Mouse (Mus musculus): ENCODE data around the gene Il22. TPM values are rescaled to one million over a fixed set of nuclear protein-coding genes. Genes with fewer than 3 reads are reported as not detected.

Gene Il22
- not detected for polyA plus RNA-seq (2015; fragmentation: Illumina TruSeq; extraction: RNeasy Lipid Tissue Mini Kit (QIAGEN cat#74804); ENCODE audit: low read depth, low replicate concordance)

GRCm38 (mm10) chr10:118204642-118205041, at the start of gene Il22:
Il22 (plus strand) TSS chr10:118204942.

GRCm38 (mm10) chr10:118240680-118241079, 35.9 kb downstream of the Il22 start, which contains the start of gene Gm32717:
Gm32717 (minus strand) TSS chr10:118240780.

GRCm38 (mm10) chr10:118258388-118258787, 53.6 kb downstream of the Il22 start, which contains the start of gene Gm32802:
Gm32802 (plus strand) TSS chr10:118258688.

Other genes starting within 250 kb of the Il22 start
- 9.3 TPM for gene Mdm1, start 63.1 kb upstream of the Il22 start, polyA plus RNA-seq (2015; fragmentation: Illumina TruSeq; extraction: RNeasy Lipid Tissue Mini Kit (QIAGEN cat#74804); ENCODE audit: low read depth, low replicate concordance)
- gene Gm32717, start 35.8 kb downstream of the Il22 start, polyA plus RNA-seq (2015; fragmentation: Illumina TruSeq; extraction: RNeasy Lipid Tissue Mini Kit (QIAGEN cat#74804); ENCODE audit: low read depth, low replicate concordance), result not detected
- gene Gm32802, start 53.7 kb downstream of the Il22 start, polyA plus RNA-seq (2015; fragmentation: Illumina TruSeq; extraction: RNeasy Lipid Tissue Mini Kit (QIAGEN cat#74804); ENCODE audit: low read depth, low replicate concordance), result not detected
- not detected for gene Iltifb, start 90.1 kb downstream of the Il22 start, polyA plus RNA-seq (2015; fragmentation: Illumina TruSeq; extraction: RNeasy Lipid Tissue Mini Kit (QIAGEN cat#74804); ENCODE audit: low read depth, low replicate concordance)
- not detected for gene Gm9040, start 122.0 kb downstream of the Il22 start, polyA plus RNA-seq (2015; fragmentation: Illumina TruSeq; extraction: RNeasy Lipid Tissue Mini Kit (QIAGEN cat#74804); ENCODE audit: low read depth, low replicate concordance)
- not detected for gene Gm9044, start 127.5 kb downstream of the Il22 start, polyA plus RNA-seq (2015; fragmentation: Illumina TruSeq; extraction: RNeasy Lipid Tissue Mini Kit (QIAGEN cat#74804); ENCODE audit: low read depth, low replicate concordance)
- gene Gm9045, start 132.9 kb downstream of the Il22 start, polyA plus RNA-seq (2015; fragmentation: Illumina TruSeq; extraction: RNeasy Lipid Tissue Mini Kit (QIAGEN cat#74804); ENCODE audit: low read depth, low replicate concordance), result not detected
- gene Gm9046, start 138.3 kb downstream of the Il22 start, polyA plus RNA-seq (2015; fragmentation: Illumina TruSeq; extraction: RNeasy Lipid Tissue Mini Kit (QIAGEN cat#74804); ENCODE audit: low read depth, low replicate concordance), result not detected
- not detected for gene Gm9048, start 143.7 kb downstream of the Il22 start, polyA plus RNA-seq (2015; fragmentation: Illumina TruSeq; extraction: RNeasy Lipid Tissue Mini Kit (QIAGEN cat#74804); ENCODE audit: low read depth, low replicate concordance)
- gene Gm9049, start 149.2 kb downstream of the Il22 start, polyA plus RNA-seq (2015; fragmentation: Illumina TruSeq; extraction: RNeasy Lipid Tissue Mini Kit (QIAGEN cat#74804); ENCODE audit: low read depth, low replicate concordance), result not detected
- not detected for gene Ifng, start 236.1 kb downstream of the Il22 start, polyA plus RNA-seq (2015; fragmentation: Illumina TruSeq; extraction: RNeasy Lipid Tissue Mini Kit (QIAGEN cat#74804); ENCODE audit: low read depth, low replicate concordance)